In genomic region chr15:81514111-81514971, GRCm38 (mm10) we compare ENCODE assay signal across 8 mouse cellular contexts. TPM values are rescaled to one million over a fixed set of nuclear protein-coding genes. Genes with fewer than 3 reads are reported as not detected.
DNase-seq lines count a peak whose midpoint lies in the region; ATAC-seq lines count a peak whose summit lies in the region.

No protein-coding gene starts in this region.

- WGBS in hindbrain, embryonic 14.5 days: 13% methylated on average over 17 of the region's 18 CpGs

- no peaks in the 10 kb centered on the region for H3K36me3 ChIP-seq in hindbrain, embryonic 14.5 days (replicated peaks; ENCODE audit: control insufficient read depth, insufficient read depth)

- H3K27me3 ChIP-seq in hindbrain, embryonic 14.5 days (ENCODE audit: control insufficient read depth, insufficient read depth, low read length): no peaks in the 10 kb centered on the region

- peak; percentile 87 for DNase-seq in NIH3T3 (ENCODE audit: low read depth)
- DNase-seq in cerebellum, postnatal 25 days: peak; percentile 74 to 82
- peak; percentile 37 to 53 for DNase-seq in frontal cortex, postnatal 25 days (ENCODE audit: low spot score in 2 of 2)
- DNase-seq in hindbrain, embryonic 14.5 days (ENCODE audit: low spot score): no peak
- peak; percentile 47 to 50 for DNase-seq in layer of hippocampus, postnatal 36 days
- DNase-seq in lung, postnatal 36 days: peak; percentile 98
- peak; percentile 82 for DNase-seq in retina, embryonic 14.5 days (ENCODE audit: low spot score)
- DNase-seq in urinary bladder, adult 18-20 months (ENCODE audit: low spot score in 2 of 2): peak; percentile 81 to 87

- ATAC-seq in hindbrain, embryonic 14.5 days (ENCODE audit: low FRiP score): no peak

- H3K9ac ChIP-seq in hindbrain, embryonic 14.5 days: peak overlapping the region; percentile 49

- no peak overlapping the region for H3K27ac ChIP-seq in hindbrain, embryonic 14.5 days

- H3K9me3 ChIP-seq in hindbrain, embryonic 14.5 days (ENCODE audit: control insufficient read depth, low read length): no peaks in the 10 kb centered on the region

- peaks cover 5% of the 10 kb centered on the region; the same call in 1 of the 2 replicates for H3K4me1 ChIP-seq in hindbrain, embryonic 14.5 days (replicated peaks; ENCODE audit: control insufficient read depth, insufficient read depth, low read length)

- H3K4me3 ChIP-seq in hindbrain, embryonic 14.5 days (replicated peaks; ENCODE audit: low read length): peak overlapping the region; percentile 22

- peak overlapping the region; percentile 51 for H3K4me2 ChIP-seq in hindbrain, embryonic 14.5 days (replicated peaks)

RNA-seq across cellular contexts. Expression of gene Rbx1, which starts 48.2 kb away (rescaled TPM):
- polyA plus RNA-seq in hindbrain, embryonic 14.5 days (2014; fragmentation: Nextera tagmentation; extraction: Ambion mirVana): 452 and 483 TPM in 2 replicates
- total RNA-seq in layer of hippocampus, postnatal 36 days (2021): 100 to 1,000 TPM; 137 TPM
